Mouse (Mus musculus) mature B cell (primary cell): Measurements from ENCODE around the gene Gpc4.

Experiments
- in situ Hi-C: fragments of 300-500 bp; cut with MboI; formaldehyde crosslinking; loops from 2 replicates; pipeline ENCODE4 v1.14.3; 2019

Gpc4 gene

DNA sequence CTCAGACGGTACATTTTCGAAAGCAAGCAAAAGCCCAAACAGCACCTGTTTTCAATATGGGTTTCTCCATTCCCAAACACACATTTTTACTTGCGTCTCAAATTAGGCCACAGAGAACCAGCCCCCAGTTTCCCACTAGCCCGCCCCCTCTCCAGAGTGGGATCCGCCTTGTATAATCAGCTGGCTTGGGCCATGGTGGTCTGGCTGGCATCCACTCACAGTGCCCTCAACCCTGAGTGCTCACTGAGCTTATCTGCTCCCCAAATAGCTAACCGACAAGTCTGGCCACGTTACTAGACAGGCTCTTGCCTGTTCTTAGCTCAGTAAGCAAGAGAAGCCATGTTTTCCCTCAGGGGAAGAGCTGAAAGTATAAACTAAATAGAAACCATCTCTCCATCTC lies 134.9 kb downstream of the Gpc4 start:
- in situ Hi-C loops, result no loop called here

DNA sequence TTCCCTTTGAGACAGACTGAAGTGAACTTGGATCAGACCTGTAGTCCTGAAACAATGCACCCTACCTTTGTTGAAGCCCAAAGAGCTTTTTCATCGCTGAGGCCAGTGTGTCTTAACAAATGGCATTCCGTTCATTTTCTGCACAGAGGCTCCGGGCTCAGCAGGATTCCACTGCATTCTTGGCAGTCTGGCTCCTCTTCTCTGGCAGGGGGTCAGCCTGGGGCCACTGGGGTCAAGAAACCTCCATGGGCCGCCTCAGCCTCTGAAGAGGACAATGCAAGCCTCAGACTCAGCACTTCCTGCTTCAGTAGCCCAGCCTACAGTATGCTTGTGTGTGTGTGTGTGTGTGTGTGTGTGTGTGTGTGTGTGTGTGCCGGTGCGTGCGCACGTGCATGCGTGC lies 147.4 kb downstream of the Gpc4 start:
- in situ Hi-C loops, result no loop called here
